Mouse (Mus musculus) adrenal gland, adult 8-10 months (tissue): ENCODE results near the gene Irf2bp2. TPM values are rescaled to one million over a fixed set of nuclear protein-coding genes. Genes with fewer than 3 reads are reported as not detected.

Experiments used
- DNase-seq: peaks from one replicate; pipeline ENCODE4 v3.0.0; 2022
- total RNA-seq, 4 experiments: library from RNA; stranded (reverse); gene quantifications; 2 replicates each; pipeline ENCODE4 v1.2.4; 2022

Gene Irf2bp2
- total RNA-seq, 4 experiments from 2014 or later = 74.4 to 129 (median 98.9) TPM

- DNase-seq = no peak
Observed at GRCm38 (mm10) chr8:126586101-126586500, 7.7 kb downstream of the Irf2bp2 start.

- DNase-seq = no peak
Observed at GRCm38 (mm10) chr8:126585561-126586031, 8.2 kb downstream of the Irf2bp2 start.

GRCm38 (mm10) chr8:126584844-126585231 is 8.9 kb downstream of the Irf2bp2 start:
- no peak for DNase-seq

DNA sequence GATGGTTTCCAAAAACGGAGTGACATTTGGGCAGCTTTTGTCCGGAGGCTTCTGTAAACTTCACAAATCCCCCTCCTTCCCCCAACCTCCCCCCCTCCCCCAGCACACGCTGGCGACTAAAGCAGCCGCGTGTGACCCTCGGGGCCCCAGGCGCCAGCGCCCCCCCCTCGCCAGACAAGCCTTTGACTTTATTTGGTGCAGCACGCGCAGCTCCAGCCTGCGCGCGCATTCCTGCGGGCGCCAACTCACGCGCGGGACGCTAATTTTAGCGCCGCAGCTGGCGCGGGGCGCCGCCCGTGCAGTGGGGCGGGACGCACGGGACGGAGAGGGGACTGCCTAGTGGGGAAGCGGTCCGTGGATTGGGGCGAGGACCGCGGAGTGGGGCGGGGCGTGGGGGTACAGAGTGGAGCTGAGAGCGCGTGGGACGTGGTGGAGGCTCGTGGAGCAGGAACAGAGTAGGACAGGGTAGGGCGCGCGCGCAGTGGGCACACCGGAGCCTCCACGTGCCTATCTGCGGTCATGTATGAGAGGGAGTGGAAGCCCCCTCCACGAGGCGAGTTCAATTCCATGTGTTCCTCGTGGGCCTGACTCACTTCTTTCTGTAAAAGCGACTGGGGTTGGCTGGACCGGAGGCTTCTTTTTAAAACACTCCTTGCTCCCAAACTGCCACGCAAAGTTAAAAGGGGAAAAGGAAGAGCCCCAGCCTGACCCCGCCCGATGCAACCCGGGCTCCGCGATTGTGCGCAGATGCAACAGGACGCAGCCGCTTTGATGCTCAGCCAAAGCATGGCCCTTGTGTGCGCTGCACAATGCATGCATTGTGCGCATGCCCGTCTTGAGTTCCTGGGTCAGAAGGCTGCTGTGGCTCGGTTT is 9.6 kb downstream of the Irf2bp2 start:
- DNase-seq = peak; percentile 80

GRCm38 (mm10) chr8:126583534-126583933 is 10.3 kb downstream of the Irf2bp2 start:
- no peak for DNase-seq

- no peak for DNase-seq
Observed at GRCm38 (mm10) chr8:126583018-126583417, 10.8 kb downstream of the Irf2bp2 start.

DNA sequence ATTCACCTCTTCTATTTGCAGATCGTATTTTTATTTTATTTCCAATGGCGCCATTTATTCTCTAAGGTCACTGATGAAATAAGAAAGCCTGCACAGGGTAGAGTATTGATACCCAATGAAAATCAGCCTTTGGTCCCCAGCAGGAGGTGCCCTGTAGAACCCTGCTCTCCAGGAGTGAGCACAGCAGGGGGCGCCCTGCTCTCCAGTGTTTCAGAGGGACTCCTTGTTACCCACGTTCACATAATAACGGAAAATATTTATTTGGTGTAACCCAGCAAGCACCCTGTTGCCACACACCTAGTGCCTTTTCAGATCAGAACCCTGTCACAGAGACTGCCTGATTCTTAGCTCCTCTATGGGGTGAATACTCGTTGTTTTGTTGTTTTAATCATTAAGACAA is 11.3 kb downstream of the Irf2bp2 start:
- DNase-seq = no peak

GRCm38 (mm10) chr8:126581662-126582061 is 12.1 kb downstream of the Irf2bp2 start:
- DNase-seq = no peak

GRCm38 (mm10) chr8:126580826-126581225 is 13.0 kb downstream of the Irf2bp2 start:
- DNase-seq = no peak

DNA sequence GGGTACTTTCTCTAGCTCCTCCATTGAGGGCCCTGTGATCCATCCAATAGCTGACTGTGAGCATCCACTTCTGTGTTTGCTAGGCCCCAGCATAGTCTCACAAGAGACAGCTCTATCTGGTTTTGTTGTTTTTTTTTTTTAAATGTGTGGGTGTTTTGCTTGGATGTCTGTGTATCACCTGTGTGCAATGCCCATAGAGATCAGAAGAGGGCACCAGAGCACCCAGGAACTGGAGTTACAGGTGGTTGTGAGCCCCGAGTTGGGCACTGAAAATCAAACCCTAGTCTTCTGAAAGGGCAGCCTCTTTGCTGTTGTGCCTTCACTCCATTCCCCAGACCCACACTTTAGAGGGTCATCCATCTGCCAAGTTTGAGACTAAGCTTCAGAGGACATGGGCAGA is 13.7 kb downstream of the Irf2bp2 start:
- no peak for DNase-seq

DNA sequence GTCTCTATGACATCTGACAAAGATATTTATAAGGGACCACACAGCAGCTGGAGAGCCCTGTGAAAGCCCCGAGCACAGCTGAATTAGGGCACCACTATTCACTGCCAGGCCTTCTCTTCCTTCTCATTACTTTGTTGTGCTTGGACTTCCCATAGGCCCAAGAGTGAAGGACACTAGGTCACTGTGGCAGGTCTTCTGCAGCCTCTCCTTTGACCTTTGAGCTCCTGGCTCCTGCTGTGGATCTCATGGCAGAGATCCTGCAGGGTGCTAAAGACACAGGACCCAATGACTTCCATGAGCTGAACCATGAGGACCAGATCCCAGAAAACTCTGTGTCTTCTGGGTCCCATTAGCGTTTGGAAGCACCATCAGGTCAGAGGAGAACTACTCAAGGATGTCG is 15.1 kb downstream of the Irf2bp2 start:
- no peak for DNase-seq

GRCm38 (mm10) chr8:126576919-126577318 is 16.9 kb downstream of the Irf2bp2 start:
- DNase-seq = no peak

DNA sequence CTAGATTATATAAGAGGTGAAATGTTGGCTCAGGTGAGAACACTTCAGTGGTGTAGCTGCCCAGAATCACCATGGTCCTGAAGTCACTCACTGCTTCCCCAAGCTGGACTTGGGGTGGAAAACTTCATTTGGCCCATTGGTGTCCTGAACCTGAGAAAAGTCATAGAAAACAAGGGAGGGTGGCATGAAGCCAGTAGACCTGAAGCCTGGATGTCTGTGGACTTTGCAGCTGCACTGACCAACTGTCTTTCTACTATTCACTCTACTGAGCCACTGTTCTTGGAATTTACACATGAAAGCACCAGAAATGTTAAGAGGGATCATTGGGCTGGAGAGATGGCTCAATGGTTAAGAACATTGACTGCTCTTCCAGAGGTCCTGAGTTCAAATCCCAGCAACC is 17.7 kb downstream of the Irf2bp2 start:
- no peak for DNase-seq

DNA sequence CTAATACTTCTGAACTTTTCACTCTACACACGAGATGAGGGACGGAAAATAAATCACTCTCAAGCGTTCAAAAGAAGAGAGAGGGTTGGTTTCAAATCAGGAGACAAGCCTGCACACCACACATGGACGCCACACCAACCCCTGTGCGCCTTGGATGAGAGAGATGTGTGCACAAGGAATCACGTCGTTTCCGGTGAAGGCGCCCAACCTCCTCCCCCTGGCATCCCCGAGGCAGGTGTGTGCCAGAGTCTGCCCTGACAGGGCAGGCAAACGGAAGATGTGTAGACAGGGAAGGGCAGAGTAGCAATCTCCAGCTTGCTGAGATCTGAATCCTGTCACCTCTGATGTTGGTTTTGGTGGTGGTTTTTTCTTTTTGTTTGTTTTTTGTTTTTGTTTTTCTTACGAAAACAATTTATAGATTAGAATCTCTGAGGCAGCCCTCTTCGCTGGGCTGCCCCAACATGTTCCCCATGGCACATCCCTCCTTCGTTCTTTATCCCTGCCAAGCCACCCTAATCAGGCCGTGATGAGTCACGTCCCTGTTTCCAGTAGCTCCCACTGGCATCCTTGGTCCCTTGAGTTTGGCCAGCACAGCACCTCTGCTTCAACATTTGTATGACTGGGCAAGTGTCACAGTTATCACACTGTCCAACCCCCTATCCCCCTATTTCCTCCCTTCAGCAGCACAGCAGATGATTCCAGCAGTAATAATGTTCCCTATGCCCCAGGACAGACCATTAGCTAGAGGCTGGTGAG is 18.7 kb downstream of the Irf2bp2 start:
- DNase-seq = no peak

GRCm38 (mm10) chr8:126573878-126574277 is 19.9 kb downstream of the Irf2bp2 start:
- DNase-seq = no peak

- DNase-seq = no peak
Observed at GRCm38 (mm10) chr8:126573079-126573694, 20.6 kb downstream of the Irf2bp2 start.

DNA sequence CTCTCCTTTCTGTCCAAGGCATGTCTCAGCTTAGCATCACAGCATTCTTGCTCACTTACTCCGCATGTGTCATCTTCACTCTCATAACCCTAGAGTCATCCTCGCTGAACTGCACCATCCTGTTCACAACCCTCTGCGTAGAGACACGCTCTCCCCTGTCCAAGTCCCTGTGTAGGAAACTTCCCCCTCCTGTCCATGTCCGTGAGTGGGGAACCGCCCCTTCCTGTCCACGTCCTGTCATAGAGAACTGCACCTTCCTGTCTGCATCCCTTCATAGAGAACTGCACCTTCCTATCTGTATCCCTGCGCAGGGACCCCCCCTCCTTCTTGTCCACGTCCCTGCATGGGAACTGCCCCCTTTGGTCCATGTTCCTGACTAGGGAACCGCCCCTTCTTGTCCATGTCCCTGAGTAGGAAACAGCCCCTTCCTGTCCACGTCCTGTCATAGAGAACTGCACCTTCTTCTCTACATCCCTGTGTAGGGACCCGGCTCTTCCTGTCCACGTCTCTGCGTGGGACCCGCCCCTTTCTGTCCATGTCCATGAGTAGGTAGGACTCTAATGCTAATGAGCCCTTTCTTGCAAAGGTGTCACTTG is 22.6 kb downstream of the Irf2bp2 start:
- DNase-seq = no peak

DNA sequence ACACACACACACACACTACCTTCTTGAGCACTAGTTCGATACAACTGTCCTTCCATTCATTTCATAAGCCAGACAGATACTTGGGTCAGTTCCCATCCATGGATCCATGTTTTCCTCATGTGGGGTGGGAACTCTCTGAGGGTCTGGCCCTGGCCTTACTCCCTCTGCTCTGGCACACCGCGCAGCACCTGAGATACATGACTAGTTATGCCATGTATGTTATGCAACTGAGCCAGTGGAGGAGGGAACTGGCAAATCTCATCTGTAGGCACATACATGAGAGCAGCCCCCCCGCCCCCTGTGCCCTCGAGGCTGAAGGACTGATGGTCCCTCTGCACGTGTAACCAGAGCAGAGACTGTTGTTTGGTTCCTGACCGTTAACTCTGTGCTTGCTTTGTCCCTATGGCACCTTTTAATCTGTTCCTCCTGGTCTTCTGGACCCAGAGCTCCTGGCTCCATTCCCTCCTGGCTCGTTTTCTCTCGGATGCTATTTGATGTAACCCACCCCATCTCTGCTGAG is 23.2 kb downstream of the Irf2bp2 start:
- DNase-seq = no peak

DNA sequence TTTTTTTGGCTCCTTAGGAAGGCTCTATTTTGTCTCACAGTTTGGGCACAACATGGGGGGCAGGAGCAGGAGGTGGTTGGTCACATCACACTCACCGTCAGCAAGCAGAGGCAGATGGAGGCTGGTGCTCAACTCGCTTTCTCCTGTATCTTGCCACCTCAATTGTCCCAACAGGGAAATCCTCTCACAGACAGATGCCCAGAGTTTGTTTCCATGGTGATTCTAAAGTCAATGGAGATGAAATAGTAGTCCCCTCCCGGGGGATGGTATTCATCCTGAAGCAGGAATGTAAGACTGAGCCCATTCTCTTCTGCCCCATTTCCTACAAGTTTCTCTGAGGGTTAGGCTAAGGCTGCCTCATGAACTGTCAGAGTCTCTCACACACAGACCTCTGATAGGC is 23.7 kb downstream of the Irf2bp2 start:
- DNase-seq = no peak

GRCm38 (mm10) chr8:126569638-126570037 is 24.1 kb downstream of the Irf2bp2 start:
- DNase-seq = no peak

- no peak for DNase-seq
Observed at GRCm38 (mm10) chr8:126567674-126568073, 26.1 kb downstream of the Irf2bp2 start.

DNA sequence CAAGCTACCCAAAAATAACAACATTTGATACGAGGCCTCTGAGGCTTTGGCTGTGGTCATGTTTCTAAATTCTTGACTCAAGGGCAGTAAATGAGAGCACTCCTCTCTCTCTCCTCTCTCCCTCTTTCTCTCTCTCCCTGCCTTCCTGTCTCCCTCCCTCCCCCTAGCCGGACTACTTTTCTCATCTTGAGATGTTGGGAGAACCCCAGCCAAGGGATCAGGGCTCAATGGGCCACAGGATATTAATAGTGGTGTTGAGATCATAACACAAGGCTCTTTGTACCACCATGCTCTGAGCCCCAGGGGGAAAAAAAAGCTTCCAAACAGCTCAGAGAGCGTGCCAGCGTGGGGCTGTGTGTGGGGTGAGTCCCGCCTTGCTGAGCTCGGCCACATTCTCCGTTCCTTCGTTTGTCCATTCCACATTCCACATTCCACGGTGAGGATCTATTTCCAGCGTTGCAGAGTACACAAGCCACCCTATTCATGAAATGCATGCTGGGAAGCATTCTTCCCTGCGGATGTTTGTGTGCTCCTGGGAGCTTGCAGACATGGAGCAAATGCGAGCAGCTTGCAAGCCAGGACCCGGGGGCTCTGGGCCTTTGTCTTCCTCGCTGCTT is 27.2 kb downstream of the Irf2bp2 start:
- no peak for DNase-seq
